Mouse (Mus musculus): ENCODE measurements around the gene Btbd9.

DNA sequence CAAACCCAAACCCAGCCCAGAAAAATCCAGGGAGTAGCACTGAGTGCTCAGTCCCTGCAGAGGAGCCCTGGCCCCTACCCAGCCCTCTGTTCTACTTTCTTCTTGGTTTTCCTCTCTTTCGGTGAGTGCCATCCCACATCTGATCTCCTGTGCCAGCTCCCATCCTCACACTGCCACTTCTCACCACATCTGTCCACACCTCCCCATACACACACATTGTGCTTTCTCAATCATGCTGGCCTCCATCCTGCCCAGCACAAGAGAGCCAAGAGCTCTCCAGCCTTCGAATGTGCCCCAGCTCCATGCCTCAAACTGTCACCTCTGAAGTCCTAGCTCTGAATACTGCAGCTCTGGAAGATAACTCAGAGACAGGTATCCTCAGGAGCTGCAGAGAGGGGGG lies 271.5 kb downstream of the Btbd9 start:
- TF ChIP-seq GATA1 (IDR thresholded peaks at IDR 0.05; ENCODE audit: borderline replicate concordance, low read length) (no peak), FLI1 (IDR thresholded peaks at IDR 0.05; ENCODE audit: low read length) (no peak)

Data from megakaryocyte, embryonic 14.5 days (primary cell).